Mouse (Mus musculus): Measurements from ENCODE around the gene Cxcr5. TPM values are rescaled to one million over a fixed set of nuclear protein-coding genes. Genes with fewer than 3 reads are reported as not detected.
A peak's percentile ranks its signal among the peaks of the same experiment; 100 is the strongest.

Cxcr5 gene
- total and polyA plus RNA-seq, 2 experiments from 2014 or later = not detected

DNA sequence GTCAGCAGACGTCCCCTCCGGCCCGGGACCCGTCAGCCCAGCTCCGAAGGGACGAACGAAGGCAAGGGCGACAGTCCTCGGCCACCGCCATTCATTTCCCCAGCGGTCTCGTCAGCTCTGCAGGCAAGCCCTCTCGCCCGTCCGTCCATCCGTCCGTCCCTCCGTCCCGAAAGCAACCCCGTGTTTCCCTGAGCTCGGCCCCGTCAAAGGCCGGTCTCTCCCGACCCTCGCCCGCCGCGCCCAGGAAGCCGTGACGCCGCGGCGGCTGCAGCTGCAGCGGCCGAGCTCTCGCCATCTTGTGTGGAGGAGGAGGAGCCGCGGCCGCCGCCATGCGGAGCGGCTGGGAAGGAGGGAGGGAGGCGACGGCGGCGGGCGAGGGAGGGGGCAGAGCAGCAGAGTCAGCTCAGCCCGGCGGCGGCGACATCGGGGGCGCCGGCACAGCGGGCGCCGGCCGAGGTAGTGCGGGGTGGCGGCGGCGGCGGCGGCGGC lies 42.7 kb upstream of the Cxcr5 start:
- Histone ChIP-seq H3K27me3 (ENCODE audit: insufficient read depth, low read length) (no peaks in the 10 kb centered on the region), H3K27ac (peak overlapping the region; percentile 100), H3K36me3 (ENCODE audit: insufficient read depth, low read length) (no peaks in the 10 kb centered on the region), H3K4me2 (ENCODE audit: low read depth, low read length) (peak overlapping the region; percentile 90), H3K9ac (replicated peaks; ENCODE audit: low read length) (peak overlapping the region; percentile 100), H3K4me3 (ENCODE audit: low read length) (peak overlapping the region; percentile 94), H3K4me1 (ENCODE audit: insufficient read depth, low read length) (0 out of 2 replicates have a peak, but pooled peaks cover 6% of the 10 kb centered on the region), H3K9me3 (ENCODE audit: low read length) (no peaks in the 10 kb centered on the region)
- DNase-seq (ENCODE audit: low spot score) (peak; percentile 88), ATAC-seq (peak; percentile 88)
- no peak for TF ChIP-seq CTCF (IDR thresholded peaks at IDR 0.05; ENCODE audit: low read depth)
- 0% methylated on average over 39 of the region's 65 CpGs for WGBS

DNA sequence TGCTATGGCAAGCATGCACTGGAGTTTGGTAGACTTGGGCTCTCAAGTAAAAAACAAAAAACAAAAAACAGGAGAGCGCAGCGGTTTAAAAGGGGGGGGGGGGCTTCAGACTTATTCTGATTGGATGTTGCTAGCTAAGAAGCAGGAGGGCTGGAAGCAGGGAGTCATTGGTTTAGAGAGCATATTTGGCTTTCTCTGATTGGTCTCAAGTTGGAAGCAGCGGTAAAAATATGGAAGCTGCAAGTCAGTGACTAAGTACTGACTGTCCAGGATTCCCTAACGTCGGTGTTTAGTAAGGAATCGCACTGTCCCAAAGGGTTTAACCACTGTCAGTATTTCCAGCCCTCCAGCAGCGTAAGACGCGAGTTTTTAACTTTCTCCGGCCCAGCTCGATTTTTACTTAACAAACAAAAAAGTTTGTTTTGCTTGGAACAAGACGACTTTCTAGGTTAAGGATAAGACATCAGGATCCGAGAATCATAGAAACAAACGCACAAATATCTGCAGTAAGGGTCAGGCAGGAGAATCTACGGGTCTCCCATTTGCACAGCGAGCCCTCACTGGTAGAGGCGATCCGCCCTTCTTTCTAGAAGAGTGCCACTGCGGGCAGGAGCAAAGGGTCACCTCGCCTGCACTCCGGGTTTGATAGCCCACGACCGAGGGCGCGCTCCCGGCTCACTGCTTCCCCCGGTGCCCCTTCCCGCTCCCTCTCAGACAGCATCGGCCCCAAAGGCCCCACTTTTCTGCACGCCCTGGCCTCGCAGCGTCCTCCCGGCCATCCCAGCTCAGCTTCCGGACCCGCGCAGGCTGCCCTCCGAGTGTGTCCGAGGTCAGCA lies 42.0 kb upstream of the Cxcr5 start:
- H3K4me1 ChIP-seq (ENCODE audit: insufficient read depth, low read length) = 0 out of 2 replicates have a peak, but pooled peaks cover 12% of the 10 kb centered on the region
- no peaks in the 10 kb centered on the region for H3K9me3 ChIP-seq (ENCODE audit: low read length)
- H3K9ac ChIP-seq (replicated peaks; ENCODE audit: low read length) = peak overlapping the region; percentile 100
- WGBS = under 1% methylated on average over 38 of the region's 38 CpGs
- TF ChIP-seq CTCF (IDR thresholded peaks at IDR 0.05; ENCODE audit: low read depth) = no peak
- ATAC-seq (peak; percentile 76), DNase-seq (ENCODE audit: low spot score) (peak; percentile 90)
- H3K27me3 ChIP-seq (ENCODE audit: insufficient read depth, low read length) = no peaks in the 10 kb centered on the region
- H3K27ac ChIP-seq = peak overlapping the region; percentile 100
- H3K4me2 ChIP-seq (ENCODE audit: low read depth, low read length) = peak overlapping the region; percentile 90
- peak overlapping the region; percentile 94 for H3K4me3 ChIP-seq (ENCODE audit: low read length)
- no peaks in the 10 kb centered on the region for H3K36me3 ChIP-seq (ENCODE audit: insufficient read depth, low read length)

DNA sequence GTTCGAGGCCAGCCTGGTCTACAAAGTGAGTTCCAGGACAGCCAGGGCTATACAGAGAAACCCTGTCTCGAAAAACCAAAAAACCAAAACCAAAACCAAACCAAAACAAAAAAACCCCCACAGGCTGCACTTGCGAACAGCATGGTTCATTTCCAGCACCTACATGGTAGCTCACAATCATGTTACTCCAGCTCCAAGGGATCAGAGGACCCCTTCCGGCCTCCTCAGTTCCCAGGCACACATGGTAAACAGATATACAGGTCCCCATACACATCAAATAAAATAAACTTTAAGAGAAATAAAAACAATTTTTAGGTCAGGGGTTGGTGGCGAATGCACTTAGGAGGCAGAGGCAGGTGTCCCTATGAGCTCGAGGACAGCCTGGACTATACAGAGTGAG lies 41.1 kb upstream of the Cxcr5 start:
- ATAC-seq = no peak
- H3K9ac ChIP-seq (replicated peaks; ENCODE audit: low read length) = no peak overlapping the region
- no peaks in the 10 kb centered on the region for H3K36me3 ChIP-seq (ENCODE audit: insufficient read depth, low read length)
- H3K27me3 ChIP-seq (ENCODE audit: insufficient read depth, low read length) = no peaks in the 10 kb centered on the region
- DNase-seq (ENCODE audit: low spot score) = no peak
- H3K4me1 ChIP-seq (ENCODE audit: insufficient read depth, low read length) = 0 out of 2 replicates have a peak, but pooled peaks cover 8% of the 10 kb centered on the region
- H3K27ac ChIP-seq = peak overlapping the region; percentile 41; the same call in 1 of the 2 replicates
- peak overlapping the region; percentile 94; the same call in 1 of the 2 replicates for H3K4me3 ChIP-seq (ENCODE audit: low read length)
- peak overlapping the region; percentile 90 for H3K4me2 ChIP-seq (ENCODE audit: low read depth, low read length)
- no peaks in the 10 kb centered on the region for H3K9me3 ChIP-seq (ENCODE audit: low read length)
- no peak for TF ChIP-seq CTCF (IDR thresholded peaks at IDR 0.05; ENCODE audit: low read depth)
- WGBS = 68% methylated on average over 6 of the region's 6 CpGs

DNA sequence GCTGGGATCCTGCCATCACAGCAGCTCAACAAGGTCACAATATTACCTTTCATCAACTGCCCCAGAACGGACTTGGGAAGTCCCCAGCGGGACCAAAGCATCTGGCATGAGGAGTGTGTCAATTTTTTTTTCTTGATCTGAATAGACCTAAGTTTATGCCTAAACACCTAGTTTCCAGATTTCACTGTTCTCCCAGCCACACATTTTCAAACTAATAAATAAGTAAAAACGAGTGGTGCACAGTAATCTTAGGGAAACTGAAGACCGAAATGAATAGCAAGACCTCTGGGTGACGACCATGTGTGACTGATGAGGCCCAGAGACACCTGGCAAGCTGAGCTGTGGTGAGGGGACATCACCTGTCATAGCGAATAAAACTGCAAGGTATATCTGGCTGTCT lies 39.1 kb upstream of the Cxcr5 start:
- DNase-seq (ENCODE audit: low spot score) (no peak), ATAC-seq (no peak)
- Histone ChIP-seq H3K9ac (replicated peaks; ENCODE audit: low read length) (no peak overlapping the region), H3K9me3 (ENCODE audit: low read length) (no peaks in the 10 kb centered on the region), H3K4me3 (ENCODE audit: low read length) (no peak overlapping the region), H3K4me2 (ENCODE audit: low read depth, low read length) (no peak overlapping the region), H3K4me1 (ENCODE audit: insufficient read depth, low read length) (0 out of 2 replicates have a peak, but pooled peaks cover 7% of the 10 kb centered on the region), H3K27me3 (ENCODE audit: insufficient read depth, low read length) (no peaks in the 10 kb centered on the region), H3K27ac (no peak overlapping the region), H3K36me3 (ENCODE audit: insufficient read depth, low read length) (no peaks in the 10 kb centered on the region)
- WGBS = 80% methylated on average over 6 of the region's 6 CpGs
- no peak for TF ChIP-seq CTCF (IDR thresholded peaks at IDR 0.05; ENCODE audit: low read depth)

DNA sequence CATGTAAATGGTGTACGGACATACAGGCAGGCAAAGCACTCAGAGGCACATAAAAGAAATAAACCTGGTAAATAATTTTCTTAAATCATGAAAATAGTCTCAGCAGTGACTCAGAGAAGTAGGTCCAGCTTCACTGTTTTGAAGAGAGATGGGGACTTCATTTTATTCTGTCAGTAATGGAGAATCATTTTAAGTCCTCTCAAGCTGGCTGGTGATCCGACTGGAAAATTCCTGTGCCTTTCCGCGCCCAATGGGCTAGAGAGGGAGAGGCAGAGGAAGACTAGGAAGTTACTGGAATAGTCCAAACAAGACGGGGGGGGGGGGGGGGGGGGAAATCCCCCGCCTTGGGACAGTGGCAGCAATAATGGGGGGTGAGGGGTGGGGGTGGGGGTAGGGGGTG lies 37.9 kb upstream of the Cxcr5 start:
- no peak for TF ChIP-seq CTCF (IDR thresholded peaks at IDR 0.05; ENCODE audit: low read depth)
- DNase-seq (ENCODE audit: low spot score) (no peak), ATAC-seq (no peak)
- no peak overlapping the region for H3K4me3 ChIP-seq (ENCODE audit: low read length)
- WGBS = 29% methylated on average over 4 of the region's 6 CpGs
- H3K9ac ChIP-seq (replicated peaks; ENCODE audit: low read length) = no peak overlapping the region
- no peaks in the 10 kb centered on the region for H3K36me3 ChIP-seq (ENCODE audit: insufficient read depth, low read length)
- no peak overlapping the region for H3K27ac ChIP-seq
- 0 out of 2 replicates have a peak, but pooled peaks cover 7% of the 10 kb centered on the region for H3K4me1 ChIP-seq (ENCODE audit: insufficient read depth, low read length)
- no peaks in the 10 kb centered on the region for H3K9me3 ChIP-seq (ENCODE audit: low read length)
- no peaks in the 10 kb centered on the region for H3K27me3 ChIP-seq (ENCODE audit: insufficient read depth, low read length)
- no peak overlapping the region for H3K4me2 ChIP-seq (ENCODE audit: low read depth, low read length)

DNA sequence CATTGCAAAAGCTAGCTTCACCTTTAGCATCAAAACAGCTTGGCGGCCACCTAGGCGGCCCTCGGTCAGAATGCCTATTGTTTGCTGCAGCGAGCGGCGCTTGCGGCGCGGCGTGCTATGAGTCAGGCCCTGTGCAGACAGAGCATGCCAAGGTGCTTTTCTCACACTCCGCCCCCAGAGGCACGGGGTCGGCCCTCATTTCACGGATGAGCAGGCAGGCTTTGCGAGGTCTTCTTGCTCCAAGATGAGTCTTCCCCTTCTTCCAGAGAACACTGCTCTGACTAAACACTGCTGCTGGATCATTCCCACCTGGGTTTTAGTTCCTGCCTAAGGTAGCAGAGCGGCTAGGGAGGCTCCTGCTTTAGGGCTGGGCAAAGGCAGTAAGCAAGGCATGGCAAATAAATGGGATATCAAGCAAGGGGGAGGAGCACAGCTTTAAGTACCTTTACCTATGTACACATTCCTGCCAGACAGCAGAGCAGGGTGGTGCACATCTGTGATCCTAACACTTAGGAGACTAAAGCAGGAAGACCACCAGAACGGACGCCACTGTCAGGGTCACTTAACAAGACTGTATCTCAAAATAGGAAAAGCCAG lies 37.3 kb upstream of the Cxcr5 start:
- Histone ChIP-seq H3K4me1 (ENCODE audit: insufficient read depth, low read length) (0 out of 2 replicates have a peak, but pooled peaks cover 7% of the 10 kb centered on the region), H3K36me3 (ENCODE audit: insufficient read depth, low read length) (no peaks in the 10 kb centered on the region), H3K27ac (peak overlapping the region; percentile 17; the same call in 1 of the 2 replicates), H3K9ac (replicated peaks; ENCODE audit: low read length) (peak overlapping the region; percentile 6), H3K27me3 (ENCODE audit: insufficient read depth, low read length) (no peaks in the 10 kb centered on the region), H3K4me2 (ENCODE audit: low read depth, low read length) (peak overlapping the region; percentile 48), H3K9me3 (ENCODE audit: low read length) (no peaks in the 10 kb centered on the region), H3K4me3 (ENCODE audit: low read length) (no peak overlapping the region)
- TF ChIP-seq CTCF (IDR thresholded peaks at IDR 0.05; ENCODE audit: low read depth) = no peak
- peak; percentile 34; the same call in 1 of the 2 replicates for ATAC-seq
- peak; percentile 69 for DNase-seq (ENCODE audit: low spot score)
- 3% methylated on average over 18 of the region's 18 CpGs for WGBS
